Mouse (Mus musculus): ENCODE measurements around the gene Traf5. TPM values are rescaled to one million over a fixed set of nuclear protein-coding genes. Genes with fewer than 3 reads are reported as not detected.

Gene Traf5
- 1 to 10 TPM; 5.2 to 8.7 (median 6.4) TPM for total RNA-seq (2022)

DNA sequence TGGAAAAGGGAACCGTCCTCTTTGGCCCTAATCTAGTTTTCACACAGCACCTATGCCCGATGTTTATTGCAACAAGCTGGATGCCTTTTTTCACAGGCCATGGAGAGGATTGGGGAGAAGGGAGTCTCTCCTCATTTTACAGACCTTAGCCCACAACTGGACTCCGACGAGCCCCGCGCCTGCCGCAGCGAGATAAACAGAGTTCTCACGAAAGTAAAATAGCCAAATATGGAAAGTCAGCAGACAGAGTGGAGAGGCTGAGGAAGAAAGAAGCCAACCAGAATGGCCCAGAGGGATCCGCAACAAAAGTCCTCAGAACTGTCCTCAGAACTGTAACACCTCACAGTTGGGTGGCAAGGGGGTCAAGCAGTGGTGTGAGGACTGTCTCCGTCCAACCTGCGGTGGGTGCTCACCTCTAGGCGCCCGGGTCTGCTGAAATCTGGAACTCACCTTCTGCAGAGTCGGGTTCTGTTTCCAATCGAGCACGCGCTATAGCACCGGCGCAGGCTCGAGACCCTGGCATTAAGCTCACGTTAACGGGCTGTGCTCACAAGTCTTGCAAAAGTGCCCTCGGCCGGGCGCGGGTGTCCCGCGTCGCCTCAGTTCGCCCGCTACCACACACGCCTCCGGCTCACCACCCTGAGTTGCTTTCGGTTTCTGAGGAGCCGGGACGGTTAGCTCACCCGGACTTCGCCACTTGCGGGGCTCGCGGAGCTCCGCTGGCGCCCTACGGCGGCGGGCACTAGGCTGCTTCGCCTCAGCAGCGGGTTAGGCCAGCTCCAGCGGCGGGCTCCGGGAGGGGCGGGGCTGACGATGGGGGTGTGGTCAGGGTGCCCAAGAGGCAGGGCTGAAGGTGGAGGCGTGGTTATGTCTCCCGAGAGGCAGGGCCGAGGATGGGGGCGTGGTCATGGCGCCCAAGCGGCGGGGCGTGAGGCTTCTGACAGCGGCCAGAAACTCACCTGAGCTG lies at the start of gene Traf5:
TSS of gene Traf5 (minus strand) at position 754 of the 967 bp plus-strand sequence.
- DNase-seq (ENCODE audit: low spot score in 2 of 2): peak; percentile 86 to 92

DNA sequence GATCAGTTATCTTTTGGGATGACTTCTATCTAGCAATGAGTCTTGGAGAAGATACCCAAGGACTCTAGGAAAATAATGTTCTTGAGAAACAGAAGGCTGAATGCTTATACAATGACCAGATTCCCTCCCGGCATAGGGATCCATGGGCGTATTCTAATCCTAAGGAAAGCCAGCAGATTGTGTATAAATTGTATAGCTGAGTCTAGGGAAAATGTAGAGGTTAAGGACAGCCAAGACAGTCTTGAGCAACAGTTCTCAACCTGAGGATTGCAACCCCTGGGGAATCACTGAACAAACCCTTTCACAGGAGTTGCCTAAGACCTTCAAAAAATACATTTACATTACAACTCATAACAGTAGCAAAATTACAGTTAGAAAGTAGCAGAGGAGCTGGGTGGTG lies 48.0 kb upstream of the Traf5 start:
- no peak for DNase-seq (ENCODE audit: low spot score in 2 of 2)

DNA sequence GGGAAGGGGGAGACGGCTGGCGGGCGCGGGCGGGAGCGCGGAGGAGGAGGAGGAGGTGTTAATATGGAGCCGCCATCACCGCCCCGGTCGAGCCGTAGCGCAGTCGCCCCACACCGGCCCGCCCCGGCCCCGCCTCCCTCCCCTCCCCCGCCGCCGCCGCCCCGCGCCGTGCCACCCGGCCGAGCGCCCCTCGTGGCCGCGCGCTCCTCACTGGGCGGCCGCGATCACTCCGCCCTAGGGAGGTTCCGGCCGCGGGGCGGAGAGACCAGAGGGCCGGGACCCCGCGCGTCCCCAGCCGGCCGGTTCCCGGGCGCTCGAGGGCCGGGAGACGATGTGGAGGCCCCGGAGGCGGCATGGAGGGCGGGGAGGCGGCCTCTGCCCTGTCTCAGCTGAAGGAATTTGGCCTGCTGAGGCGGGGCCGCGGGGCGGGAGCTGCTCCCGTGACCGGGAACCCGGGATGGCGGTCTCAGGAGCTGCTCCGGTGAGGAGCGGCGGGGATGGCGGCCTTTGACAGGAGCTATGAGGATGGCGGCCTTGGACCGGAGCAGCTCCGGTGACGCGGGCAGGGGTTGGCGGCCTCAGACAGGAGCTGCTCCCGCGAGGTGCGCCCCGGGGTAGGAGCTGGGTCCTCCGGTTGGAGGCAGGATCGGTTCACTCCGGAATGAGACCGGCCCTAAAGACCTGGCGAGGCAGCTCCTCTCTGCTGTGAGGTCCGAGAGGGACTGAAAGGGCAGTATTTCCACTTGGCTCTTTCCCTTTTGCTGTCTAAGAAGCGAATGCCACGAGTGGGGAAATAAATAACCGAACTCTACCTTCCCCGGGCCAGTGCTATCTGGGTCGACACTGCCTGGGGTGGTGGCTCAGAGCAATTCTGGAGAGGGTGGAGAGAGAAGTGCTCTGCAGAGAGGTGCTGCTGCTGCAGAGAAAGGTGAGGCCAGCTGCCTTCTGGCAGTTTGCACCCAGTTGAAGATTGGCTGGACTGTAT lies 45.9 kb upstream of the Traf5 start, which contains the start of gene Rcor3:
TSS of gene Rcor3 (minus strand) at position 137 of the 985 bp plus-strand sequence.
- peak; percentile 75 for DNase-seq (ENCODE audit: low spot score in 2 of 2)

DNA sequence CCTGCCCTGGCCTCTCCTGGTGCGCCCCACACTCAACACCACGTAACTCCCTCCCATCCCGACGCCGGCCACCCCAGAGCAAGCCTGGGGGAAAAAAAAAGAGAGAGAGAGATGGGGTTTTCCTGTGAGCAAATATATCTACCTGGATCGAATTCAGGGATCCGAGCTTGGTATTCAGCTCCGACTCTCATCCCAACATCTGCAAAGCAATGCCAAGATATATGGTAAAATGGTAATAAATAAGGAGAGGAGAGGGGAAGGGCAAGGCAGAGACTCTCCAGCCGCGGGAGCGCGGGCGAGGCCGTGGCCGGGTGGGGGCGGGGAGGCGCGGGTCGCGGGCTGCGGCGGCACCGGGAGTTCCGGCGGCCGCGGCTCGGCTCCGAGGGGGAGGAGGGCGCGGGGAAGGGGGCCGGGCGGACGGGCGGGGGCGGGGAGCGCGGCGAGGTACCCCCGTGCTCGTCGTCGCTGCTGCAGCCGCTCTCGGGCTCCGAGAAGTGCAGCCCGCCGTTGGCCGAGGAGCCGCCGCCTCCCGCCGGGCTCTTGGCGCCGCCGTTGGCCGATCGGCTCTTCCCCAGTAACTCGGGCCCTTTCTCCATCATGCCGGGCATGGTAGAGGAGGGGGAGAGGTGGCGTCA lies 45.0 kb upstream of the Traf5 start:
- DNase-seq (ENCODE audit: low spot score in 2 of 2): peak; percentile 12 to 18

DNA sequence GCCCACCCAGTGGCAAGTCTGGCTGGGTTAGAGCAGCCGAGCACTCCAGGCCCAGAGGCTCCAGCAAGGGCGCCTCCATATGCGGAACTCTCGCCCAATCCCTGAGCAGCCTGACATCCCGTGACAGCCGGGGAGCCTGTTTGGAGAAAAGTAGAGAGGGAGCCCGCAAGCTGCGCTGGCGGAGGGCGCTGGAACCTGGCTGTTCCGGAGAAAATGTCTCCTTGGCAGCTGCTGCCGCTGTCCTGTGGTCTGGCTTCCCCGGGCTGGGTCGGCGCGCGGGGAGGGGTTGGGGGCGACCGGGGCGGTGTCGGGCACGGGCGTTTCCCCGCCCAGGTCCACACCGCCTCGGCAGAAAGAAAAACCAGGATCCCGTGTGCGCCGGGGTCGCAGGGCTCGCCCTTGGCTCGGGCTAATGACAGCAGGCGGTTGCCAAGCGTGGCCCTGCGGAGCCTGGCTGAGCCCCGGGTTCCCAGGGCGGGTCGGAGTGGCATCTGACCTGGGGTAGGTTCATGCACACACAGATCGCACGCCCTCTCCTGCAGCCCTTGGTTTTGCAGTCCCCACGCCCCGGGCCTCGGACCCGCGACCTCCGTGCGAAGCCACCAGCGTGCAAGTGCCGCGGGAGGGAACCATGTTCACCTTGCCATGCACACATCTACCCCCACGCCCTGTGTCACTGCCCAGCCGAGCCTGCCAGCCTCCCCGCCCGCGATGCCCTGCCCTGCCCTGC lies 44.4 kb upstream of the Traf5 start:
- DNase-seq (ENCODE audit: low spot score in 2 of 2): peak; percentile 67 to 78

DNA sequence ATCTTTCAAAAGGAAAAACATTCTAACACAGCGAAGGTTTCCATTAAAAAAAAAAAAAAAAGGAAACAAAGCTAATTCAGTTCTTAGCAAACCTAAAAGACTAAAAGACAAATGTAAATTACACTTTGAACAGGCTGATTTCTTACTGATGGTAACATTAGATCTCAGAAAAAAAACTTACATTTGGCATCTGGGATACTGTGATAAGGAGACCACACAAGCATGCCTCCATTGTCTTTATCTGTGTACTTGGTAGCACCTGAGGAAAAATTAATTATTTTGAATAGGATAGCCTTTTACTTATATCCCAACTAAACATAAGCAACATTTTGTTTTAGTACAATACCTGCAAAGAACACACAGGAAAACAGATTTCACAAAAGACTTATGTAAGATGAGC lies 37.8 kb upstream of the Traf5 start:
- DNase-seq (ENCODE audit: low spot score in 2 of 2): no peak

DNA sequence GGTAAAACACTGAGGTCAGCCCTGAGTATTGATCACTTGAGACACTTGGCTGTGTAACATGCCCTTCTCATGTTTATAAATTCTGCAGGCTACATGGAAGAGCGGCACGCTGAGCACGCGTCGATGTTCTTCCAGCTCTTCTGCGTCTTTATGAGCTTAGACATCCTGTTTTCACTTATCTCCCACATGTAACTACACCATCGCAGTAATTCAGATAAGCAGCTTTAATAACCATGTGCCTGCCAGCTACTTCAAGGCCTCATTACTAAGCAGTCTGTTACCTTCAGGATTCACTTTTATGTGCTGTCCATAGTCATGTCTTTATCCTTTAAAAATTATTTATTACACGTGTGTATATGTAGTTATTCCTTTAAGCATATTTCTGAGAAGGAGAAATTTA lies 36.0 kb upstream of the Traf5 start:
- DNase-seq (ENCODE audit: low spot score in 2 of 2): no peak

DNA sequence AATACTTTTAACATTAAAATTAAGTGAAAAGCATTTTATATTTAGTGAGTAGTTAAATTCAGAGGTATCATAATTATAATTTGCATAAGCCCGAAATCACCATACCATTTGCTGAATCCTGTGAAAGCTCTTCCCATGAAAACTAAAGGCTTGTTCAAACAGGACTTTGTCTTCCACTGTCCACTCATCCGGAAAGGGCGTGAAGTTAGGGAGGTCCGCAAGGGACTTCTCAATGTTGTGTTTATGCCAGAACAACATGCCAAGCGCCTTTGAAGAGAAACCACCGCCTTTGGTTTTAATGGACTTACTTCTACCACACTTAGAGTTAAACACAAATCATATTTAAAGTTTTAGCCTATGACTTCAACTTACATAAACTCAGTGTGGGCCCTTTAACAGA lies 33.4 kb upstream of the Traf5 start:
- no peak for DNase-seq (ENCODE audit: low spot score in 2 of 2)

DNA sequence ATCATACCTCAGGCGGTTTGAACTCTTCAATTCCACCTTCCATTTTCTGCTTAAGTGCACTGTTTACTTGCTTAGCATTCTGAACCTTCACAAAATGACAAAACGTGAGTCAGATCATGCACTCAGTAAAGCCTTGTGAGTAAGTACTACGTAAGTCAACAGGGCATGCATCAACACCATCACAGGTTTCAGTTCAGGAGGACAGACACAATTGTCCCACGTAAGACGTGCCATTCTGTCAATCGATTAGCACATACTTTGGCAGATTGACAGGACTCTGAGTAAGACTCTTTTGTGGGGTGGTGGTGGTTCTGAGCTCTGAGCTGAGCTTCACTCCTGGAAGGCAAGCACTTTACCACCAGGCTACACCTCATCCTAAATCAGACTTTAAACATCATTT lies 23.9 kb upstream of the Traf5 start:
- no peak for DNase-seq (ENCODE audit: low spot score in 2 of 2)

DNA sequence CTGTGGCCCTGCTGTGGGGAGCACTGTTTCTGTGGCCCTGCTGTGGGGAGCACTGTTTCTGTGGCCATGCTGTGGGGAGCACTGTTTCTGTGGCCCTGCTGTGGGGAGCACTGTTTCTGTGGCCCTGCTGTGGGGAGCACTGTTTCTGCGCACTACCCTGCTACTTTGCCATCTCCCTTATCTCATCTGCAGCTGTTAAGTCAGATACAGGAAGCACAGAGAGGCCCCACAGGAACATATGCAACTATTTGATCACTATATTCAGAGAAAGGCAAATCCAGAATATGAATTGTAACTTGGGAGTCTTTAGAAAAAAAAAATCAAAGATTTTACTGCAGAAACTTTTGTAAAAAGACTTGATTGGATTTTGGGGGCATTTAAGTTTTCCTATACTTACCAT lies 23.0 kb upstream of the Traf5 start:
- no peak for DNase-seq (ENCODE audit: low spot score in 2 of 2)

DNA sequence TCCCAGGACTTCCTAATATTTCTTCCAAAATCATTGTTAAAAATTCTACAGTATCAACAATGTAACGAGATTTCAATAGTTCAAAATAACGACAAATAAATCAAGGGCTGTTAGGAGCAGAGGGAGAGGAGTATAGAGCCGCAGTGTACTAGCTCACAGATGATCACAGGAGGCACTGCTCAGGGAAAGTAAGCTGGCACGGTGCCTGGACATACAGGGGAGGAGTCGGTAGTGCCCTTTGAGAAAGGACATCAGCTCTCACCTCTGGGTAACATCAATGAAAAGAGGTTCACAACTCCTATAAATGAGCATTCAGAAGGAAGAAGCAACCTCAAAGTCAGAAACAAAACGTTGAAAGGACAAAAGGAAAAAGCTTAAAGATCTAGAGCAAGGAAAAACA lies 16.8 kb upstream of the Traf5 start:
- no peak for DNase-seq (ENCODE audit: low spot score in 2 of 2)

DNA sequence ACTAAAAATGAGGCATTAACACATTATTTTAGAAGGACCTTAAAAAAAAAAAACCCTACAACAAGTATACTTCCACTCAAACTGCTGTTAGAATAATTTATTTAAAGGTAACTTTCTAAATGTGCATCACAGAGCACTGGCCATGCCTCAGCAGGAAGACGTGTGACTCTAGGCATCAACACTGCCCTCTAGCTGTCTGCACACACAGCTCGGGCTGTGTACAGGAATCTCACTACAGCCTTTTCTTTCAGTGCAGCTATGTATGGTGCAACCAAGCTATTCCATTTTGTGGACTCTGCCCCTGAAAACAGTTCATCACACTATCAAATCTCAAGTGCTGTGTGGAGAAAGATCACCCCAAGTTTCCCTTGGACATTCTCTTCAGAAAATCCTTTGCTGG lies 15.0 kb upstream of the Traf5 start:
- no peak for DNase-seq (ENCODE audit: low spot score in 2 of 2)

DNA sequence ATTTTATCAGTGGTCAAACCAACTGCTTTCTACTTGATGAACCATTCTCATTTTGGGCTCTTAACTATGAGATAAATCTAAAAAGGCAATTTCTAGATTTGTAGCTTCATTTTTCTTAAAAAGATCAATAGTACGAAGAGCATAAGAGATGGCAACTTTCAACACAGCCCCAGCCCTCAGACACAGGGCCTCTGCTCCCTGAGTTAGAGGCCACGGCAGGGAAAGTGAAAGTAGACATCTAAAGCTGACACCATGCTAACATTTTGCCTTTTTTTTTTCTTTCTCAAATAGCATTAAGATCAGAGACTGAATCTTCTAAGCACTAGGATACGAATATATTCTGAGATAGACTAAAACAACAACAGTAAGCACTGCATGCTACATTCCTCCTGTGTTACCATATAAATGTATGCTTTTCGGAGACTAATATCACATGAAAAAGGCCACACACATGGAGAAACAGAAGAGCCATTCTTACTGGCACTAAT lies 13.6 kb upstream of the Traf5 start:
- no peak for DNase-seq (ENCODE audit: low spot score in 2 of 2)

DNA sequence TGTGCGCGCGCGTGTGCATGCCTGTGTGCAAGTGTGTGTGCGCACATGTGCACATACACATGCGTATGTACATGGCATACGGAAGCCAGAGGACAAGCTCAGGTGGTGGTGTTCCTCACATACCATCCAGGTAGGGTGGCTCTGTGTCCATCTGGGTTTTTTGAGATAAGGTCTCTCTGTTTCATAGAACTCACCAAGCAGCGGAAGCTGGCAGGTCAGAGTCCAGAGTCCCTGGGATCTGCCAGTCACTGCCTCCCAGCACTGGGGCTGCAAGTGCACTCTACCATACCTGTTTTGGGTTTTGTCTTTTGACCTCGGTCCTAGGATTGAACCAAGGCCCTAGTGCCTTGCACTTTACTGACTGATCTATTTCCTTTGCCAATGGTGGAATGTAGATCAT lies 11.7 kb upstream of the Traf5 start:
- DNase-seq (ENCODE audit: low spot score in 2 of 2): no peak

DNA sequence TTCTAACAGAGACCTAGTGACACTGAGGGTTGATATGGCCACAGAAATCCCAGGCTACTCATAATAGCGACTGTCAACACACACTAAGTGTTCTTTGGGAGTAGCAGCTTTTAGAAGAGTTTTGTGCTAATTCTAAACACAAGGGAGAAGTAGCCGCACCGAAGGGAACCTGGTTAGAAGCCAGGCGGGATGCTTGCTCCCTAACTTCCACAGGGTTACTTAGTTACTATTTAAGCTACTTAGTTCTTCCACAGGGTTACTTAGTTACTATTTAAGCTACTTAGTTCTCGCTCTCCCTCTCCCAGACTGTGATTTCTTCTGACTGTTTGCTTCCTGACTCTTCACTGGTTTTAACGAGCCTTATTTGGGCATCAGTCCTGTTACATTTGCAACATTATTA lies 10.8 kb upstream of the Traf5 start:
- DNase-seq (ENCODE audit: low spot score in 2 of 2): no peak

DNA sequence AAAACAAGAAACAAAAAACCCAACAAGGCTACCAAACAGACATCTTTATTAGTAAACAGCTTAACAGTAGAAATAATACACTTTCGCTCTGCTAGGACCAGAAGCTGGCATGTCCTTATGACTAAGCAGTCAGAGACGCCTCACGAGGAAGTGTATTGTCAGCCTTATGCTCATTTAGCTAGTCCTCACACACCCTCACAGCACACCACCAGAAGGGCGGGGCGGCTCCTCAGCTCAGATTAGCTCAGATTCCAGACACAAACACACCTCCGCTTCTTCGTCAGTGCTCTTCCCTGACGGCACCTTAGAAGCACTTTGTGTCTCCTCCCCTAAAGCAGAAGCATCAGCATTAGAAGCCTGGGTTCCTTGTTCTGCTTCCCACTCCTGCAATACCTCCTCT lies 9.0 kb upstream of the Traf5 start:
- peak in 1 of 2 experiments; percentile 81 for DNase-seq (ENCODE audit: low spot score in 2 of 2)

DNA sequence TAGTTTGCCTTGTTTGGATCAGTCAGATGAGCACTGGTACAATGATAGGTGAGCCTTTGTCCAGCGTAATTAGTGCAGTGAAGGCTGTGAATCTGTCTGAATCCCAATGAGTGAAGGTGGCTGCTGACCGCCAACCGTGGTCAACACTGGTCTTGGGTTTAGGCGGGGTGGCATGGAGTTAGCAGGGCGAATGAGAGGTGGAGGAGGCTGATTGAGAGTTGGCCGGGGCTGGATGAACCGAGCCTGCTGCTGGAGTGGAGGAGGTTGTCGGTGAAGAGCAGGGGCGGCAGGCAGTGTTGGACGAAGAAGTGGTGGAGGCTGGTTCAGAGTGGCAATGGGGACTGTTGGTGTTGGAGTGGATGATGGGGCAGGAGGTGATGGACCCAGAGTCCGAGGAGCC lies 8.4 kb upstream of the Traf5 start:
- no peak for DNase-seq (ENCODE audit: low spot score in 2 of 2)

DNA sequence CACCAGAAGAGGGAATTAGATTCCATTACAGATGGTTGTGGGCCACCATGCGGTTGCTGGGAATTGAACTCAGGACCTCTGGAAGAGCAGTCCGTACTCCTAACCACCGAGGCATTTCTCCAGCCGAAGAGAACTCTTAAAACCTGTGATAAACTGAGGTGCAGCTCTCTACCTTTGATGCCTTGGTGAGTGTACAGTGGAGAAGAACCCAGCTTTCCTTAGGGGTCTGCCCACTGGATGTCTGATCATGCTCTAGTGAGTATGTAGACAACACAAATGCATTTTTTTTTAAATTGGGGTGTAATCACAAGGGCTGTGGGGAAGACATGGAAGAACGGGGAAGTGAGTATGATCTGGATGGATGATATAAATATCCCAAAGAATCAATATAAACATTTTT lies 3.3 kb upstream of the Traf5 start:
- DNase-seq (ENCODE audit: low spot score in 2 of 2): no peak

DNA sequence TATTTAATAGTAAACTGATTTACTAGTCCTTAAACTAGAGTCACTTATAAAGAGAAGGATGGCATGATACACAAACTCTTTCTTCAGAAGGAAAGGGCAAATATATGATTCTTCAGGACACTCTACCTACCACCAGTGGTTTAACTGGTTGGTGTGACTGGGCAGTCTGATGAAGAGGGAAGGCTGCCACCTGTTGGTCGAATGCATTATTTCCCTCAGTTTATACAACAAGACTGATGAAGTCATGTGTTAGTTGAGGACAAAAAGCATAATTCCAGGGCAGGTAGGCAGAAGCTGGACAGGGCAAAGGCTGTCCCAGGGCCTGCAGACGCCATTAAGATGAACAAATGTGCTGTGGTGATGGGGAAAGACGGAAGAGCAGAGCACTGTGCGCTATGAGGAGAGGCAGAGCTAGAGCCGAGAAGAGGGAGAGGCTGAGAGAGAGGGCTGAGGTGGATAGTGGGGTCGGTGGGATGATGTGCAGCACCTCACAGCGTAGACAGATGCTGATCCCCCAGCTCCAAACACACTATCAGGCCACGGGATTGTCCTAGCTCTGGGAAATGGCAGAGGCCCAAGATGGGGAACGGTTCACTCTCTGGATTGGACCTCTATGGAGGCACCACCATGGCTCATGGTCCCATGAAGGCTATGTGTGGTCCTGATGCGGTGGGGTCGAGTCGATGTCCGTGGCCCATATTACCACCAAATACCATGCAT lies 2.3 kb upstream of the Traf5 start:
- no peak for DNase-seq (ENCODE audit: low spot score in 2 of 2)

Data from left cerebral cortex, adult 8-10 months (tissue).